Mouse (Mus musculus): ENCODE data around the gene Ccdc6.

Gene Ccdc6

DNA sequence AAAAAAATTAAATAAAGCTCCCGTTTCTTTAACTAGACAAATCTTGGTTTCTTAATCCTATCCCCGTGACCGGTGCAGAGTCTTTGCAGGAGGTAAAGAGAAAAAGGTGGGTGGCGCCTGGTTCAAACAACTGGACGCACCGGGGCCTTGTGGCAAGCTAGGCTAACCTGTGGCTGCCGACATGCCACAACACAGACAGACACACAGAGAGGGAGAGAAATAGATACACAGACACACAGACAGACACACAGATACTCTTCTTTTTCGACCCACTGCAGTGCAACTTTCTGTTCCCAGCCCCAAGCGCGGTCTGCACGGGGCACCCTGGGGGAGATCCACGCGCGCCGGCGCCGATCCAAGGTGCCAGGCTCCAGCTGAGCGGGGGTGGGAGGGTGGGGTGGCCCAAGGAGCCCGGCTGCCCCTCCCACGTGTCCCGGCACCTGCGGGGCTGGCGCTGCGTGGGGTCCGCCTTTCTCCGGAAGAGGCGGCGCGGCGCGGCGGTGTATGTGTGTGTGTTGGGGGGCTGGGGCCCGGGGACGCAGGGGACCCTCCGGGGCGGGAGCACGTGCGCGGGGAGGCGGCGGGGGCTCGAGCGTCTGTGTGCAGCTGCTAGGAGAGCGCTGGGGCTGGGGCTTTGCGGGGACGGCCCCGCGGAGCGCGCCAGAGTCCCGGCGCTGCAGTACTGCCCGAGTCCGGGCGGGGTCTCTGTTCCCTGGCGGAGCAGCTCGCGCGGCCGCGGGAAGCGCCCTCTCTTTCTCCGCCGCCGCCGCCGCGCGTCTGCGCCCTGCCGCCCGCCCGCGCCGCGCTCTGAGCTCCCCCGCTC, at the start of gene Ccdc6:
Gene Ccdc6, plus strand, starts transcription at position 756 of the 823 bp plus-strand sequence.
- DNase-seq: peak; percentile 83

DNA sequence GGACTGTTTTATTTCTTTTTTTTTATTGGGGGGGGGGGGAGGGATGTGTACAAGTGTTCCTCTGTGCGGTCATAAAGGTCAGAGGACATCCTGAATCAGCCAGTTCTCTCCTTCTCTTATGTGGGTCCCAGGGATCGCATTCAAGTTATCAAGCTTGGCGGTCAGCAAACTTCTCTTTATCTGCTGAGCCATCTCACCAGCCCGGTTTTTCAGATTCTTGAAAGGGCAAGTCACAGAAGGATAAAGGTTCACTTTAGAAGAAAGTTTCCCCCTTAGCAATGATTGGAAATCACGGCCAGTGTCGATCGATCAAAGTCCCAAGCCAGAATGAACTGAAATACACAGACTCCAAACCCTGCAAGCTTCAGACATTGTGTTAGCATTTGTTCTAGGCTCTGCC, 47.1 kb upstream of the Ccdc6 start:
- DNase-seq: no peak

DNA sequence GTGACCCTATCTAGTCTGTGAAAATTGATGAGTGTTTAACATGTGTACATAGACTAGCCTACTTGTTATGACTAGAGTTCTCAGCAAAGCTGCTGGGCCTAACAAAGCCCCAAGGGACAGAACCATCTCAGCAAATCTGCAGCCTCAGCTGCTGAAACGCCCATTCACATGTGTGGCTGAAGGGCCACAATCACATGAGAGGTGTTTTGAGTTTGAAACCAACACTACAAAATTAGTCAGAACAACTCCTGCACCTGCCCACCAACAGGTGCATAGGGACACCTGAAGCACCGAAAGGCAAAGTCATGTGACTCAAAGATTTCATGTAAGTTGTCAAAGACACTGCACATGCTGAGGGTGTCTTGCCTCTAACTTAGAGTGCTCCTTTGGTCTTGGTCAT, 41.6 kb upstream of the Ccdc6 start:
- no peak for DNase-seq

DNA sequence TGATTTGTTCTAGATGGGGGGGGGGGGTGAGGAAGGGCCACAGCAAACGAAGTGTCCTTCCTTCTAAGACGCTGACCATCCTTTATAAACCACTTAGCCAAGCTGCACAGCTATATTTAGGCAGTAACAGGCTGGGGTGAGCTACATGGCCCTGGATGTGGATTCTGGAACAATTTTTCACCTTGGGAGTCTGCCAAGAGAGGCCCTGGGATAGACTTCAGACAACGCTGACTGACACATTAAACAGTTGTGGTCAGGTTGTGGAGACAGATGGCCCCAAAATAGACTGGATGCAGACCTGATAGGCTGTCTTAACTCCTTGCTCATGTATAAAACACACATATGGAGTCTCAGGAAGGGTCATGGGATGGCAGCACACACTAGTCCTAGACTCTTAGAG, 39.9 kb upstream of the Ccdc6 start:
- DNase-seq: no peak

DNA sequence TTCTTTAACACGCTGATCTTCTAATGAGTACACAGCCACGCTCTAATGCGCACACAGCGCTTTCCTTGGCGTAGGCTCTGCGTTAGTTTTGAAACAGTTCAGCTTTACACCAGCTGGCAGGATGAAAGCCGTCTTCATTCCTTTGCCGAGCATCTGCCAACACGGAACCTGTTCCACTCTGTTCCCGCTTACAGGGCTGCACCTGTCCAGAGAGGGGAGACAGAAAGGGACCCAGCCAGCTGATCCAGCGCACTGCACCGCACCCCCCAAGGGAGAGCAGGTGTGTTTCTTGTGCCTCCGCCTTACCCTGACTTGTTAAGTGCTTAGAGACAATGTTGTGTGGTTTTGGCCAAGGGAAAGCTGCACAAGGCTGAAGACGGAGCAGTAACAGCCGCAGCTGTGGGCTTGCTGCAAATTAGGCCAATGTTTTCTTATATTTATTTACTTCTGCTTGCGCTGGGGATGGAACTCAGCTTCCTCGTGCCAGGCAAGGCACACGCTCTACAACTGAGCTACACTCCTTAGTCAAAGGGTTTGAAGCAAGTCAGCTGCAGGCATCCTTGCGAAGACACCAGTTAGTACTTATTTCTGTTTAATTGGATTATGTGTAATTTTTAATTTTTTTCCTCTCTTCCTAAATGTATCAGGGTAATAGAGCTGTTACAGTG, 36.8 kb upstream of the Ccdc6 start:
- DNase-seq: no peak

DNA sequence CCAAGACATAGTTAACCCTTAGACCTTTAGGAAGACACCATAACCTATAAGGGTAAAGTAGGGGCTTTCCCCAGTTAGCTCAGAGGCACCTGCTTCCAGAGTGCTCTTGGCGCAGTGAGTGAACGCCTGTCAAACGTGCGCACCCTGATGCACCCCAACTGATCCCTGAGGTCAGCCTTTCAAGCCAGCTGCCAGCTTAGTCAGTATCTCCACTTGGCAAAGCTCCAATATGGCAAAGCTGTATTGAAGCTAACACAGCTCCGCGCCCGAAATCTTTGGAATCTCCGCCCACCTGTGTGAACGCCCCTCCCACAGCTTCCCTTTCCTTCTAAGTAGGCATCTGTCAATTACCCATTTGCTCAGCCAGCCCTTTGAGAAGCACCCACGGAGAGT, 36.2 kb upstream of the Ccdc6 start:
- DNase-seq: no peak

DNA sequence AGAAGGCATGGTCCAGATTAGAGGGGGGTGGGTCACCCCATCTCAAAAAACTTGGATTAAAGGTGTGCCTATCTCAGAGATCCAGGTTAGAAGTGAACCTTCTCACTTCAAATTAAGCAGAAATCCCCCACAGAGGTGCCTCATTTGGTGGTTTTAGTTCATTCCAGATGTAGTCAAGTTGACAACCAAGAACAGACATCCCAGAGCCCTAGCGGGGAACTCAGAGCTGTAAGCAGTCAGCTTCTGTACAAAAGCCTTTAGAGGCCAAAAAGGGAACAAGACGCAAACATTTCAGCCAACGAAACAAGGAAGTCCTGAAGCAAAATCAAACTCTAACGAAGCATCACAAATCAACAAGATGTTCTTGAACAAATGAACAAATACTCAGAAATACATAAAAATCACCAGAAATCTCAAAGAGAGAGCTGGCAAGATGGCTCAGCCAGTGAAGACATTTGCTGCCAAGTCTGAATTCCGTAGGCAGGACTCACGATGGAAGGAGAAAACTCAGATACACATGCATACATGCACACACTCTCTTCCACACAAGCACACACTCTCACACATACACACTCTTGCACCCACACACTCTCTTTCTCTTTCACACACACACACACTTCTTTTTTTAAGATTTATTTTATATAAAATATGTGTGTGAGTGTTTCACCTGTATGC, 32.9 kb upstream of the Ccdc6 start:
- no peak for DNase-seq

DNA sequence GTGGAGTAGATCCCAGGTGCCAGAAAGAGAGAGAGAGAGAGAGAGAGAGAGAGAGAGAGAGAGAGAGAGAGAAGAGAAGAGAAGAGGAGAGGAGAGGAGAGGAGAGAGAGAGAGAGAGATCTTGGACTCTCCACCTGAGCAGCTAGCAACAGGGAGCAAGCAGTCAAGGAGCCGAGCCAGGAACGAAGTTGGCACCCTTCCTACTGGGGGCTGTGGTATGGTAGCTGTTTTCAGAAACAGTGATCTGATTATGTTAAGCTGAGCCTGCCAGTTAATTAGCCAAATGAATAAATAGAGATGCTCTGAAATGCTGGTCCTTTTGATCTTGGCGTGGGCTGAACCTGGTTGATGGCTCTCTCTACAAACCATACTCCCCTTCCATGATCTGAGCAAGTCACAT, 31.7 kb upstream of the Ccdc6 start:
- DNase-seq: no peak

DNA sequence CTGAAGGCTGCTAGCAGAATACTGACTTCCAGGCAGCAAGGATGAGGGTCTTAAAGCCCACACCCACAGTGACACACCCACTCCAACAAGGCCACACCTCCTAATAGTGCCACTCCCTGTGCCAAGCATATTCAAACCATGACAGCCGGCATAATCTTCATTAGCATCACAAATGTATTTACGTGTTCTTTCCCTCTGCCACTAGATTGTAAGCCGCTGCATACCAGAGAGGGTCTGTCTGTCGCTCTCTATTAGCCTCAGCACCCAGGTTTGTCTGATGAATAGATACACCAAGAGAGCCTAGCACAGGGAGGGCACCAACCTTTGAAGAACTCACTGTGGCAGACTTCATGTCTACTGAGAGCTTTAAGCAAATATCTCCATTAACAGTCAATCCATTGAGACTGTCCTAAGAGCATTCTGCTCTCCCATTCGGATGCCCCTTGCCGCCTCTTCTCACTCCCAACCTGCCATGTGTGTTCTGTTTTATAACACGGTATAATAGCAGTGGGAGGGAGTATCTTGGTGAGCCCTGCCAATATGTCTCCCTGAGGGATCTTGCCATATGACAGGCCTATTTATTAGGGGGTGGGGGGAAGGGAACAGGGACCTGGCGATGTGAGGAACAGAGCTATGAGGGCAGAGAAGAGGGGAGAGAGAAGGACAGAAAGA, 30.3 kb upstream of the Ccdc6 start:
- DNase-seq: no peak

DNA sequence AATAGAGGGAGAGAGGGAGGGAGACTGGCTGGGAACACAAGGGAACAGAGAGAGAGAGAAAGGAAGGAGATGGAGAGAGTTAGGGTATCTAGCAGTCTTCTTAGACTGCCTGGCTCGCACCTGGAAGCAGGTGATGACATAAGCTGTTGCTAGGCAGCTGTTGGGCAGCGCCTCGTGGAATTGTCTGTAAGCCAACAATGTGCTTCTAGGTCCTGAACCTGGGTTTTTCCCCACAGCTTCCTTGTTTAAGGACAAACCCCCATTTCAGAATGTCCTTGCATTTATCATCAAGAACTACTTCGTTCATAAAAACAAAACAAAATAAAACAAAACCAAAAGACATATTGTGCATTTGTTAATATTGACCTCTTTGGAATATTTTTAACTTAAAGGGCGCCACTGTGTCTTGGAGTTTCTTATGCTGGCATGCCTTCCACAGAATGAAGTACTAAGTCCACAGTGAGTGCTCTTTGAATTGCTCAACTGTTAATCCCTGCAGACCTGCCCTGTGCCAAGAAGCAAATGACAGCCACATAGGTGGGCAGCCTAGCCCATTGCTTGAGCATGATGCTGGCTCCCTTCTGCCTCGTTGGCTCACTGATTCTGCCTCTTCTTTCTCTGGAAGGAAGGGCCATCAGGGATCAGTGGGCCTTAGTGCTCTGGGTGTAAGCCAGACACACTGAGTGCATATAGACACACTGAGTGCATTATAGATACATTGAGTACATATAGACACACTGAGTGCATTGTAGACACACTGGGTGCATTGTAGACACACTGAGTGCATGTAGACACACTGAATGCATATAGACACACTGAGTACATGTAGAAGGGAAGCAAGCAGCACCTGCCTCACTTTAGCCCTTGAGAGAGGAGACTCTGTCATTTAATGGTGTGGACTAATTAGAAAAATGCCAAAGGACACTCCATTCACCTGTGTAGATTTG, 29.5 kb upstream of the Ccdc6 start:
- DNase-seq: no peak

DNA sequence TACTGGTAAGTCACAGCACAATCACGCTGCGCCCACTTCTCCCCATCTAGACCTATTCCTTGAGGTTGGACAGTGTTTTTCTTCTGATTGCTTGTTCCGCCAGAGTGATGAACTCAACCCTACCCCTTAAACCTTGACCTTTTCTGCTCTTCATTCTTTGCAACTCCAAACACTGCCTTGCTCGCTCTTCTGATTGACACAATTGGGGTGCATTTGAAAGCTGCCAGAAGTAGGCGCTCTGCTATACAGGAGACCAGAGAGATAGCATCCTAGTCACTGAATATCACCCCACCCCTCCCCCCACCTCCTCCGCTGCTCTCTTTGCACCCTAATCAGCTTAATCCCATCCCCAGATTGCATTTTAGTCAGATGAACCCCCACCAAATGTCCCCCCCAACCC, 27.6 kb upstream of the Ccdc6 start:
- DNase-seq: no peak

DNA sequence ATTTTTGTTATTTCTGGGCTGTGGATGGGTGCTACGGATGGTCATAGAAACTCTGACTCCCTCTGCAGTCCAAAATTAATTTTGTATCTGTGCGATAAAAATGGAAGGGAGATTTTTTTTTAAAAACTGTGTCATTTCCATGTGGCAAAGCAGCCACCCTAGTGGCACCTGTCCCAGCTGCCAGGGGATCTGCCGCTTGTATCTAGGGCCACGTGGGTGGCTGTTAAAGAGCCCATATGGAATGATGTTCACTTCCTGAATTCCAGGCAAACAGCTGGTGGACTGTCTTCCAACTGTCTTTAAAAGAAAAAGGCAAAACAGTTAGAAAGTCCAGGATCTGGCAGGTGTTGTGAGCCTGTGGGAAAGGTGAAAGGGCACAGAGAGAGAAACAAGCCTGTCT, 25.6 kb upstream of the Ccdc6 start:
- no peak for DNase-seq

DNA sequence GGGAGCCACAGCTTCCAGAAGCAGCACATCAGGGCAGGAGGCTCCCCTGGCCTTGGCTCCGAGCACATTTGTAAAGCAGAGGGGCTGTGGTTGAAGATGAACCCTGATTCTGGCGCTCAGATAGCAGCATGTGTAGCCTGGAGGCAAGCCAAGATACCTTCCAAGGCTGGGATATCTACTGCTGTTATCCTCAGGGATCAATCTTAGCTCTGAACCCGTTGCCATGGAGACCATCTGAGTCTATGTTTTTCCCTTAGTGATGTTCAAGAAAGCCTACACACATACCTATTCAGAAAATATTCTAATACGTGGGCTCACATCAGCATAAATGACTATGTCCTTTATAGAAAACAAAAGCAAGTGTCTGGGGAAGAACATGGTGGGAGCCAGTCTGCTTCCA, 19.5 kb upstream of the Ccdc6 start:
- no peak for DNase-seq

DNA sequence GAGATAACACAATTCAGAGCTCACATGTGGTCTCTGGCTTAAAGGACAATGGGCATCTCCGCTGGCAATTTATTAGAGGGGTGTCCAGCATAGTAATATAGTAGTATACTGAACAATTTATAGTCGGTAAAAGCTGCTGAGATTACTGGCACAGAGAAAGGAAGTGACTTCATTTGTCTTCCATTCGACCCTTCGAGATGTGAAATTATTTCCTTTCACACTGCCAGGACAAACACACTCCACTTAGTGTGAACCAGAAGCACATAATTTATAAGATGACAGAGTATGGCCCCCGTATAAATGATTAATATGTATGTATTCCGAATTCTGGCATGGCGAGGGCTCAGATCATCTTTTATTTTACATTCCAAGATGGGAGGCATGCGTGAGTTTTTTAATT, 16.0 kb upstream of the Ccdc6 start:
- DNase-seq: no peak

DNA sequence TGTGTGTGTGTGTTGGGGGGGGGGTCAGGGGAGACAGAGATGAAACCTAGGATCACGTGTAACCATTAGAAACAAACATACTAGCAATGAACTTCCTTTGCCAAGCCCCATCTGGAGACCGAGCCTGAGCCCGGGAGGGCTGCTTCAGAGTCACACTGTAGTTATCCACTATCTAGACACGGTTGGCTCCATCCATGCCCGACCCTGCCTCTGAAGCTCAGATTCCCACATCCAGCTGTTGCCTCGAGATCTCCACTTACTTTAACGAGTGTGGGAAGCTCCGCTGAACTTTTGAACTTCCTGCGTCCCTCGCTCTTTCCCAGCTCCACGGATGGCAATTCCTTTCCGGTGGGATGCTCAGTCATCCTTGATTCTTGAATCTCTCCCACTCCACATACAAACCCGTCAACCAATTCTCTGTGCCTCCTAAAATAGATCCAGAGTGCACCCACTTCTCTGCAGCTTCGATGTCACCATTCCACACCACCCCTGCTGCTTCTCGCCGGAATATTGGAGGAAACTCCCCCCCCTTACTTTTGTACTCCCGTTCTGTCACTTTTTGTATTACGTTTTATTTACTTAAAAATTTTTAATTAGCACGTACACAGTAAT, 15.3 kb upstream of the Ccdc6 start:
- DNase-seq: no peak

DNA sequence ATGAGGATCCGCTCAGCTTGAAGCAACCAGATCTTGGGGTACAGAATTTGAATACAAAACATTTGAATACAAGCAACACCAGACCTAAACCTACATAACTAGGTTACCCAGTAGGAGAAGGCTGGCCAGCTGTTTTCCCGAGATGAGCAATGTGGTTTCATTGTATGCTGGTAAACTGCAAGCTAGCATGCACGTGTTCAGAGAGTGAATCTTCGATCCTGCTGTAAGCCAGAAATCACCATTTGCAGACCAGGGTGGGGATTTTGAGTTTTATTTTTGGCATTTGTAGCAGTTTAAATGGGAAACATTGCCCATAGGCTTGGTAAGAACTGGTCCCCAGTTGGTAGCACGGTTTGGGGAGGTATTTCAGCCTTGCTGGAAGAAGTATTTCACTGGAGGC, 13.7 kb upstream of the Ccdc6 start:
- DNase-seq: no peak

DNA sequence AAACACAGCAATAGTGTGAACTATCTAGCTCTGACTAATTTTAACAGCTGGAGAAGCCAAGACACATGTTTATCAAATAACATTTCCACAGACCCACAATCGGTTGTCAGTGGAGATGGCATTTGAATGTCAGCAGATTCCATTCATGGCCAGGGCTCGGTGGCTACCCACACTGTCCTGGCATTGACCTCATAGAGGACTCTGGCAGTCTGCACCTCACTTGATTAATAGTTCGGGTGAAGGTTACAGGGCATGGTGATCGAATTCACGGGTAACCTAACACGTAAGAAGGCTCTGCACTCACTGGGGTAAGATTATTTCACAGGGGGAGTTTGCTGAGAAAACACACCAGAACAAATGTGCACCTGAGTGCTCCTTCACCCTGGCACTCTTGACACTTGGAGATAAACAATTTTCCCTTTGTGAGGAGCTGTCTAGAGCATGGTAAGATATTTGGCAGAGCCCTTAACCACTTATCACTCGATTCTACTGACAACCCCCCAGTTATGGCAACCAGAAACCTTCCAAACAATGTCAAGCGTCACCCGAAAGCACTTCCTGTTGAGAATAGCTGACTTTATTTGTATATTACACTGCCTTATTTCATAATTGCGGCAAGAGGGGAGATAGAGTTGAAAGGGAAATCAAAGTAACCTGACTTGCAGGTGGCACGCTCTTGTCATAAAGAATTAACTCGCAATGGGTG, 11.5 kb upstream of the Ccdc6 start:
- DNase-seq: no peak

DNA sequence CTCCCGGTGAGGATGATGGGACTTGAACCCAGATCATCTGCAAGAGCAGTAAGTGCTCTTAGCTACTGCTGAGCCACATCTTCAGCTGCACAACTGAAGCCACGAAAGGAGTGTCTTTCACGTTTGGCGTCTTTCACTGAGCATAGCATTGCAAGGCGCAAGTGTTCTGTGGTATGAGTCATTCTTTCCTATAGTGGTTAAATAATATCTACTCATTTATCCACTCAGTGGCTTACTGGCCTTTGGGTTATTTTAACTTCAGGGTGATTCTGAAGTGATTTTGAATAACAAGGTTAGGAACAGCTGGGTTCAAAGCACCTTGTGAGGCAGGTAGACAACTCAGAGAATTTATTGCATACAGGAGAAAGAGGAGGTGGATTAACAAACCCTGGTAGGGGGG, 8.1 kb upstream of the Ccdc6 start:
- no peak for DNase-seq

DNA sequence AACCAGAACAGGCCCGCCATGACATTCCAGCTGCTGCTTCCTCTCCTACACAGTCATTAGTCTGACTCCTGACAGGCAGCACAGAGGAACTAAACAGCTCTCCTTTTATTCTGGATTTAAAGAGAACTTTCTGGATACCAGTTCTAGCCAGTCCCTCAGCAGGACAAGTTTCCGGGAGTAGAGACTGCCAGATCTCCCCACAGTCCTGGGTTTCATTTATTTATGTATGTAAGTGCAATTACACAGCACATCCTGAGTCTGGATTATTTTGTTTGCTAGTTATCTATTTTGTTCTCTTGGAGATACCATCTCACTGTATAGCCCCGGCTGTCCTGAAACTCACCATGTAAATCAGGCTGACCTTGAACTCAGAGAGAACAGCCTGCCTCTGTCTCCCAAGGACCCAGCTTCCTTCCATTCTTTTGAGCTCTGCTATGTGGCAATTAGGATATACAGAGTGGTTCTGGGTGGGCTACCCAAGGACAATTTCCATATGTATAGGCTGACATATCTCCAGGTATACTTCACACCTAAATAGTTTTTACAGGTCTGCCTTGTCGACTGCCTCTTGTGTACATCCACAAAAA, 5.0 kb upstream of the Ccdc6 start:
- no peak for DNase-seq

DNA sequence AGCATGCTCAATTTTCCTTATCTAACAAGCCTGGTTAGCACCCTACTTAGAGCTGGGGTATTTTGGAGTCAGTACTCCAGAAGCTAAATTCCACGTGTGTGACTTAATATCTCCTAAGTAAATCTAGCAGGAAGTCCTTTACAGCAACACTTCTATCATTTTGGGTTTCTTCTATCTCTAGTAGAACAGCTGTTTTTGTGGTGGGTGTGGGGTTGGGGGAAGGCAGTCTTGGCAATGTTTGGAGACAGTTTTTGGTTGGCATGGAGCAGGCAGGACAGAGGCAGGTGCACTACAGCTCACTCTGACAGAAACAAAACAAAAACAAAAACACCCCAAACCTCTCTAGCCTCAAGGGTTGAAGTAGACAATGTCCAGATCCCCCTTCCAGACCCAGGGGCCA, 3.1 kb upstream of the Ccdc6 start:
- no peak for DNase-seq

DNA sequence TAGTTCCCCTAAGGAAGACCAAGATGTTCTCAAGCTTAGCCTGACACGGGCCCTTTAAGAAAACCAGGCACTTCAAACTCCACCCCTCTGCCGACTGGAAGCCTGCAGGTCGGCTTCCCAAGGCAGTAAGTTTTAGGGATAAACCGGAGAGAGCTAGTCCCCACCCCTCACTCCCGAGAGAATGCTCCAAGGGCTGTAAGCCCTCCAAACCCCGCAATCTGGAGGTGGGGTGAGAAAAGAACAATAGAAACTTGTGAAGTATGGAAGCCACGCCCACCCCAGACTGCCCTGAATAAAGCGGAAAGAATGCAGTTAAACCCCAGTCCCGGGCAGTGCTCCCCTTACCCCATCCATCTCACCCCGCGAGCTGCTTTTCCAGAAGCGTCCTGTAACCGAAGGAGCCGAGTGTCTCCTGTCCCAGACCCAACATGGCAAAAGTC, 1.9 kb upstream of the Ccdc6 start:
- no peak for DNase-seq
